Mouse (Mus musculus) v-Abl transformed pro-B cells (cell line): ENCODE results near the gene Crkl.

Experiments used
- in situ Hi-C, 2 experiments: fragments of 400-800 bp; cut with MboI; formaldehyde crosslinking; loops; one replicate each; pipeline ENCODE4 v1.15.1; 2025; ENCODE audit not compliant: unreplicated experiment in 2 of 2

The Crkl gene

GRCm38 (mm10) chr16:17525524-17525923, 73.7 kb downstream of the Crkl start:
- in situ Hi-C loops = no loop called here

- in situ Hi-C loops = no loop called here
These were observed 74.4 kb downstream of the Crkl start for GRCm38 (mm10) chr16:17526223-17526622.

- in situ Hi-C loops = no loop called here
These were observed 75.8 kb downstream of the Crkl start for GRCm38 (mm10) chr16:17527606-17528005.

GRCm38 (mm10) chr16:17528276-17528675, 76.5 kb downstream of the Crkl start:
- in situ Hi-C loops = no loop called here

- in situ Hi-C loops = loop anchor here in 1 of 2 experiments (5.0 kb wide), 1 partner anchor 128 kb away; no protein-coding TSS in a partner anchor
These were observed 78.3 kb downstream of the Crkl start for GRCm38 (mm10) chr16:17529981-17530586.

- in situ Hi-C loops = loop anchor here in 1 of 2 experiments (5.0 kb wide), 1 partner anchor 128 kb away; no protein-coding TSS in a partner anchor
These were observed 79.0 kb downstream of the Crkl start, which contains the start of gene Thap7 for GRCm38 (mm10) chr16:17530640-17531288. TSS of gene Thap7 (minus strand) at chr16:17531136.

- in situ Hi-C loops = loop anchor here in 1 of 2 experiments (5.0 kb wide), 1 partner anchor 130 kb away; no protein-coding TSS in a partner anchor
These were observed 80.5 kb downstream of the Crkl start for GRCm38 (mm10) chr16:17532271-17532670.

- in situ Hi-C loops = loop anchor here in 1 of 2 experiments (5.0 kb wide), 1 partner anchor 131 kb away; no protein-coding TSS in a partner anchor
These were observed 81.0 kb downstream of the Crkl start for GRCm38 (mm10) chr16:17532676-17533329.

GRCm38 (mm10) chr16:17536584-17536983, 84.8 kb downstream of the Crkl start:
- in situ Hi-C loops = no loop called here
